Mouse (Mus musculus): Measurements from ENCODE around the gene 1700066M21Rik.

Gene 1700066M21Rik

DNA sequence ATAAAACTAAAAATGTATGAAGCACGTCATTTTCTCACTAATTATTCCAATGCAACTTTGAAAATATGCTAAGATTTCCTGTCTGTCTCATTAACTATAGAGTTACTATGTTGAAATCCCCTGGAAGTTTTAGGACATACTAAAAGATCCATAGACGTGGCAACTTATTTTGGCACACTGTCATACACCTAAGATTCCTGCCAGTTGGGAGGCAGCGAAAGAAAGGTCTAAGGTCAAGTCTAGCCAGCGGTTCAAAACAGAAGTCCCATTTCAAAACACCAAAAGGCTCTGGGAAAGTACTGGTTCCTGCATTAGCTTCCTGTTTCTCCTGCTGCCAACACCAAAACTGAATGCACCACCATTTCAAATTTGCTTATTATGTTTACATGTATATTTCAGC lies 15.0 kb downstream of the 1700066M21Rik start:
- DNase-seq (ENCODE audit: low read depth), result no peak

DNA sequence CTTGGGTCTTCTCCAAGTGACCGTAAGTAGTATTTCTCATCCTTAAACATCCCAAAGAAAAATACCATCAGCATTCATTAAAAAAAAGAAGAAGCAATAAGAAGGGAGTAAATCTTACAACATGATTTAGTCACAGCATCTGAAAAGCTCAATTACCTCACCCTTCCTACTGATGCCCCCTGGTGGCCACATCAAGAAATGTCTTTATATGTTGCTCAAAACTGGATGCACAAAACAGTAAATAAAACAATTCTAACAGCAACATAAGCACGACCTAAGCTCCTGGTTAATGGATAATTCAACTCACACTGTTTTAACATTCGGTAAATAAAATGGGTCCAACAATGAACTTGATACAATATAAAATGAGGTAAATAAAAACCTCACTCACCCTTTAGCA lies 16.6 kb downstream of the 1700066M21Rik start:
- DNase-seq (ENCODE audit: low read depth), result peak; percentile 45

DNA sequence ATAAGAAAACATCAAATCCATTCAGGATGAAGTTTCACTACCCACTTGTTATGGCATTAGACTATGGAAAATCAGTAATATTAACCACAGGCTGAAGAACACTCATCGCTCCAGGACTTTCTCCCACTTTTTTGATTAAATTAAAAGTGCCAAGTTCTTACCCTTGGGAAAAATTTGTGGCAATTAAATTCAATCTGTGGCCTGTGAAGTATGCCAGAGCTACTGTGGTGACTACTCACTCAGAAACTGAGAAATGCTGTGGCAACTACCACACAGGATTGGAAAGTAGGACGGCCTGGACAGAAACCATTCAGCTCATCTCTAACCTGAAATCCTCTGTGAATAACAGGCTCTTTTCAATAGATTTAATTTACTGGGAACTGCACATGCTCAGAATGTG lies 22.9 kb downstream of the 1700066M21Rik start:
- no peak for DNase-seq (ENCODE audit: low read depth)

GRCm38 (mm10) chr1:57400877-57401276 lies 23.5 kb downstream of the 1700066M21Rik start:
- no peak for DNase-seq (ENCODE audit: low read depth)

DNA sequence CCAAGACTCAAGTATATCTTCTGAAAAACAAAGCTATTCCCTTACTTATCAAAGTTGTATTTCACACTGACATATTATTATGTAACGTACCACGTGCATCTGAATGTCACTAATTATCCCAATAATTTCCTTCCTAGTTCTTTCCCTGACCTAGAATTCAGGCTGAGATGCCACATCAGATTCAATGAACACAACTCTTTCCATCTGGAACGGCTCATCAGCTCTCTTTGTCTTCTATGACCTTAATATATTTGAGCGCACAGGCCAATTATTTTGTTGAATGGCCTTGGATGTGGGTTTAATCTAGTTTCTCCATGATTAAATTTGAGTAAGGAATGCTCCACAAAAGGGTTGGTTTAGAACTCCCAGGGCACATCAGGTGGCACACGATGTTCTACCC lies 24.7 kb downstream of the 1700066M21Rik start:
- DNase-seq (ENCODE audit: low read depth), result no peak

DNA sequence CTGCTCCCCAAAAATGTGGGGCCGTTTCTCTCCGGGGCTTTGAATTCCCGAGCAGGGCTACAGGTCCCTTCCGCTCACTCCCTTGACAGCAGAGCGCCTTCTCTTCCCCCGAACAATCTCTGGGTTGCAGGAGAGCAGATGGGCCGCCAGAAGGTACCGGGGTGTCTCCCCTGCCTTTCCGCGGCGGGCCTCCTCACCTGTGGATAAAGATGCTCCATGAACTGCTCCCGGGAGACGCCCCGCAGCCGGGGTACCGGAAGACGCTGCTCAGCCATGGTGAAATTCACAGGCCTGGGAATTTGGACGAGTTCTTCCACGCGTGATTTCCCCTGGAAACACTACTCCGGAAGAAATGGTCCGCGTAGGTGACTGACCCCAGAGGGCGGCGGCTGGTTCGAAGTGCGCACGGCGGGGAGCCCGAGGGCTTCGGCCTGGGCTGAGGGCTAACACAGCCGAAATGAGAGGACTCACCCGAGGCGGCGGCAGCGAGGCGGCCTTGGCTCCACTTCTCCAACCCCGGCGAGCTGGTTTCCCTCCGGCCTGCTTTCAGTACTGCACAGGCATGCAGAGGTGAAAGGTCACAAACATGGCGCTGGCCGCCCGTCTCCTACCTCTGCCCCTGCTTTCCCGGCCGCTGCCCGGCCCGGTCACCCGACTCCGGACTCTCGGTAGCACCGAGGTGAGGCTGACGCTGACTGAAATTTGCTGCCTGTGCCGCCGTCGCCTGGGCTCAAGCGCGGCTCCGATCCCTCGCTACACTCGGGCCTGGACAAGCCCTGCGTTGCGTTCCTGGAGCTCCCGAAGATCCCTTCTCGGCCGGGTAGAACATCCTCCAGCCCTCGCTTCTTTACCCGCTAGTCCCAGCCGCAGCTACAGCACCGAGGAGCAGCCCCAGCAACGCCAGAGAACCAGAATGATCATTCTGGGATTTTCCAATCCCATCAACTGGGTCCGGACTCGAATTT lies 29.0 kb downstream of the 1700066M21Rik start, which contains the start of the genes Maip1 and Tyw5:
TSS of gene Maip1 (plus strand) at position 142 of the 965 bp plus-strand sequence.
TSS of gene Tyw5 (minus strand) at position 915 of the 965 bp plus-strand sequence.
- peak; percentile 73 for DNase-seq (ENCODE audit: low read depth)

GRCm38 (mm10) chr1:57408994-57409393 lies 31.6 kb downstream of the 1700066M21Rik start:
- no peak for DNase-seq (ENCODE audit: low read depth)

GRCm38 (mm10) chr1:57413397-57413796 lies 36.0 kb downstream of the 1700066M21Rik start:
- no peak for DNase-seq (ENCODE audit: low read depth)

DNA sequence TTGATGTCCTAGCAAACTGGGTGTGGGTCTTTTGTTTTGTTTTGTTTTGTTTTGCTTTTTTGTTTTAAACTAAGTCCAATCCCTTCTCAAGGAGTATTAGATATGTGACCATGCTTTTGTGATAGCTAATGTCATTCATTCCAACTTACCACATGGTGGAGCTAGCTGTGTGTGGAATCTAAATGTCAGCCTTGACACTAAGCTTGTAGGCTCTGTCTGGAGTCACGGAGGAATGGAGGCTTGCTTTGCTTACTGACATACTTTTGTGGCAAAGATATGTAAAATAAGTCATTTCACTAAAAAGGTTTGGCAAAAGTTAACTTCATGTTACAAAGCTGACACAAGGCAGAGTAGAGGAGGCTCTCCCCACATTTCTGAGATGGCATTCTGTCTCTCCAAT lies 46.3 kb downstream of the 1700066M21Rik start:
- DNase-seq (ENCODE audit: low read depth), result no peak

DNA sequence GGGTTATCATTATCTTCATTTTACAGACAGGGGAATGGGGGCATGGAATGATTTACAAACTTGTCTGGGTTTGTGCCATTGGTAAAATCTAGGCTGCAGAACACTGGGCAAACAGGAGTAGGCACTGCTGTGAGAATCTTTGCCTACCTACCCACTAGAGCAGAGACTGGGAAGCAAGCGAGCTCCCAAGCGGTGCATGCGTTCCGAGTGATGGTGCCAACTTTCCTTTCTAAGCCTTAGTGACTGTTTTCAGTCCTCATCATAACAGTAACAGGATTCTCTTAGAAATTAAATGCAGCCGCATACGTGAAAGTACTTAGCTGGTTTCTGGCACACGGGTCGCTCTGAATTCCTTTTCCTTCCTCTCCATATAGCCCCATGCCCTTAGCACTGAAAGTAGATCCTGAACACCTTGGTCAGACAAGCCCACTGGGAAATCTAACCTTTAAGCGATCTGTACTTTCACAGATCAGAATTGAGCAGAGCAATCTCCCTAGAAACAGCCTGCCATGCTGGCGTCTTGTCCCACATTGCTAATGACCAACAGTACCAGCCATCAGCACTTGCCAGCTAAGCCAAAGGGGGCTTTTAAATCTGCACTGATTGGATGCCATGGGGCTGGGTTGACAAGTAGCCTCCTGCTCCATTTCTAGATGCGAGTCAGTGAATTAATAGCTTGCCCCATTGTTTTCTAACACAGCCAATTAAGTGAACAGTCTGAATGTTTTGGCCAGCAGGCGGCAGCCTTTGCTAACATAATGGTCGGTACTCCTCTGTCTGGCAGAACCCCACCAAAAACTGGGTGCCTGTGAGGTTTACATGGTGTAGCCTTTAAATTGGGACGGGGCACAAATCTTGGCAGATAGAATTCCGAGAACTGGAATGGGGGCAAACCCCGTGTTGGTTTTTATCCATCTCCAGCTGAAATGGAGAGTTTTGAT lies 51.2 kb downstream of the 1700066M21Rik start:
- DNase-seq (ENCODE audit: low read depth), result no peak

GRCm38 (mm10) chr1:57429786-57430483 lies 52.5 kb downstream of the 1700066M21Rik start:
- DNase-seq (ENCODE audit: low read depth), result no peak

GRCm38 (mm10) chr1:57433141-57433540 lies 55.7 kb downstream of the 1700066M21Rik start:
- no peak for DNase-seq (ENCODE audit: low read depth)

All from c-Kit-positive CD71-positive TER-119-negative erythroid progenitor cells, embryonic 14.5 days (primary cell).